8 mouse cellular contexts compared by ENCODE assay signal in genomic region chr2:119675831-119676230, GRCm38 (mm10). TPM values are rescaled to one million over a fixed set of nuclear protein-coding genes. Genes with fewer than 3 reads are reported as not detected.
A peak's percentile ranks its signal among the peaks of the same experiment; 100 is the strongest.
DNase-seq lines count a peak whose midpoint lies in the region; ATAC-seq and TF ChIP-seq lines count a peak whose summit lies in the region.

No protein-coding gene starts in this region.

- H3K9me3 ChIP-seq in forebrain, embryonic 11.5 days (ENCODE audit: control insufficient read depth, low read length), result no peaks in the 10 kb centered on the region
- H3K9me3 ChIP-seq in liver, embryonic 14.5 days (ENCODE audit: control insufficient read depth, low read length), result no peaks in the 10 kb centered on the region

- no peak for TF ChIP-seq EP300 in liver, embryonic 14.5 days (IDR thresholded peaks at IDR 0.05; ENCODE audit: low read depth)

- H3K9ac ChIP-seq in forebrain, embryonic 11.5 days (ENCODE audit: low read length), result peak overlapping the region; percentile 96
- peak overlapping the region; percentile 96 for H3K9ac ChIP-seq in liver, embryonic 14.5 days (replicated peaks)

- ATAC-seq in forebrain, embryonic 11.5 days (replicated peaks; ENCODE audit: low FRiP score), result no peak
- no peak for ATAC-seq in liver, embryonic 14.5 days (ENCODE audit: insufficient read depth)

- no peak for TF ChIP-seq CTCF in gastrocnemius, adult 2 months (IDR thresholded peaks at IDR 0.05)
- TF ChIP-seq CTCF in liver, embryonic 14.5 days (IDR thresholded peaks at IDR 0.05; ENCODE audit: low read depth), result no peak

- intact Hi-C loops in gastrocnemius, adult 2 months (cut with DNase I), result loop anchor here (5.0 kb wide), 1 partner anchor 129 kb away; the partner anchor contains the start of genes Chp1 and Exd1
- intact Hi-C loops in gastrocnemius, postnatal 36 days (cut with DNase I), result no loop called here

- DNase-seq in gastrocnemius, adult 2 months, result no peak
- DNase-seq in gastrocnemius, postnatal 36 days, result no peak
- DNase-seq in A20 (ENCODE audit: low read depth, low spot score), result peak; percentile 39
- no peak for DNase-seq in forebrain, embryonic 11.5 days (ENCODE audit: low spot score)
- no peak for DNase-seq in liver, embryonic 14.5 days (ENCODE audit: low read depth in 3 of 3, low spot score in 3 of 3)
- DNase-seq in frontal cortex, postnatal 36 days (ENCODE audit: low spot score in 2 of 2), result no peak
- DNase-seq in frontal cortex, adult 2 months (ENCODE audit: extremely low spot score in 1 of 2, low spot score in 1 of 2), result no peak
- DNase-seq in ovary, postnatal 10 days (ENCODE audit: low spot score), result no peak

- no peaks in the 10 kb centered on the region for H3K27me3 ChIP-seq in forebrain, embryonic 11.5 days (ENCODE audit: control insufficient read depth, insufficient read depth, low read length)
- no peaks in the 10 kb centered on the region; the same call in 1 of the 2 replicates for H3K27me3 ChIP-seq in liver, embryonic 14.5 days (ENCODE audit: control insufficient read depth, insufficient read depth, low read length)

- H3K4me2 ChIP-seq in forebrain, embryonic 11.5 days (ENCODE audit: low read depth, low read length, severe bottlenecking), result peak overlapping the region; percentile 65
- peak overlapping the region; percentile 92 for H3K4me2 ChIP-seq in liver, embryonic 14.5 days (ENCODE audit: low read depth)

- no peaks in the 10 kb centered on the region for H3K36me3 ChIP-seq in forebrain, embryonic 11.5 days (ENCODE audit: control insufficient read depth, insufficient read depth, low read length)
- no peaks in the 10 kb centered on the region for H3K36me3 ChIP-seq in liver, embryonic 14.5 days (replicated peaks; ENCODE audit: control insufficient read depth, insufficient read depth, low read depth)

- peak overlapping the region; percentile 90; the same call in 1 of the 2 replicates for H3K27ac ChIP-seq in gastrocnemius, adult 2 months
- H3K27ac ChIP-seq in forebrain, embryonic 11.5 days (ENCODE audit: low read depth, low read length), result no peak overlapping the region
- H3K27ac ChIP-seq in liver, embryonic 14.5 days, result peak overlapping the region; percentile 30

- no peaks in the 10 kb centered on the region for H3K4me1 ChIP-seq in forebrain, embryonic 11.5 days (replicated peaks; ENCODE audit: control insufficient read depth, insufficient read depth, low read length)
- peaks cover 3 to 7% of the 10 kb centered on the region in 2 experiments; a peak in 3 of 4 replicates for H3K4me1 ChIP-seq in liver, embryonic 14.5 days (replicated peaks; ENCODE audit: control insufficient read depth in 2 of 2, insufficient read depth in 2 of 2, low read length in 1 of 2)

- H3K4me3 ChIP-seq in gastrocnemius, adult 2 months, result peak overlapping the region; percentile 99
- H3K4me3 ChIP-seq in forebrain, embryonic 11.5 days (ENCODE audit: low read depth, low read length), result peak overlapping the region; percentile 99
- peak overlapping the region; percentile 93 to 99 for H3K4me3 ChIP-seq in liver, embryonic 14.5 days (ENCODE audit: insufficient read depth in 1 of 2, low read depth in 2 of 2, low read length in 2 of 2)

- 13% methylated on average over 5 of the region's 5 CpGs for WGBS in forebrain, embryonic 11.5 days
- 2% methylated on average over 5 of the region's 5 CpGs for WGBS in liver, embryonic 14.5 days (ENCODE audit: insufficient replicate concordance)

RNA-seq across cellular contexts. Expression of gene Rtf1, which starts 1.0 kb away (rescaled TPM):
- total RNA-seq in gastrocnemius, adult 2 months (2021), result 10 to 100 TPM; 25.3 to 27.2 TPM
- total RNA-seq in gastrocnemius, postnatal 36 days (2021), result 10 to 100 TPM; 20.4 to 21.7 TPM
- 32.1 and 39.5 TPM in 2 replicates for polyA plus RNA-seq in forebrain, embryonic 11.5 days (2014; fragmentation: Nextera tagmentation; extraction: Ambion mirVana)
- polyA plus RNA-seq in liver, embryonic 14.5 days (2012; rRNA removed), result 6.1 and 7.9 TPM in 2 replicates
- 6.6 and 9.0 TPM in 2 replicates for polyA plus RNA-seq in liver, embryonic 14.5 days (2014; fragmentation: Nextera tagmentation; extraction: Ambion mirVana)
- polyA plus RNA-seq in frontal cortex, adult 2 months (2012; rRNA removed), result 41.0 and 41.8 TPM in 2 replicates

RNA-seq across cellular contexts. Expression of gene Ndufaf1, which starts 13.2 kb away (rescaled TPM):
- 10 to 100 TPM; 36.7 to 62.7 TPM for total RNA-seq in gastrocnemius, adult 2 months (2021)
- 10 to 100 TPM; 42.4 to 46.2 TPM for total RNA-seq in gastrocnemius, postnatal 36 days (2021)
- 37.7 and 39.5 TPM in 2 replicates for polyA plus RNA-seq in forebrain, embryonic 11.5 days (2014; fragmentation: Nextera tagmentation; extraction: Ambion mirVana)
- polyA plus RNA-seq in liver, embryonic 14.5 days (2012; rRNA removed), result 7.1 and 11.7 TPM in 2 replicates
- polyA plus RNA-seq in liver, embryonic 14.5 days (2014; fragmentation: Nextera tagmentation; extraction: Ambion mirVana), result 28.5 and 30.2 TPM in 2 replicates
- 20.8 and 21.7 TPM in 2 replicates for polyA plus RNA-seq in frontal cortex, adult 2 months (2012; rRNA removed)

RNA-seq across cellular contexts. Expression of gene Oip5, which starts 57.6 kb away (rescaled TPM):
- total RNA-seq in gastrocnemius, adult 2 months (2021), result not detected
- under 1 TPM; 0.27 to 0.41 TPM for total RNA-seq in gastrocnemius, postnatal 36 days (2021)
- polyA plus RNA-seq in forebrain, embryonic 11.5 days (2014; fragmentation: Nextera tagmentation; extraction: Ambion mirVana), result 34.9 and 36.7 TPM in 2 replicates
- polyA plus RNA-seq in liver, embryonic 14.5 days (2012; rRNA removed), result 22.6 and 23.9 TPM in 2 replicates
- polyA plus RNA-seq in liver, embryonic 14.5 days (2014; fragmentation: Nextera tagmentation; extraction: Ambion mirVana), result 30.1 and 37.8 TPM in 2 replicates
- polyA plus RNA-seq in frontal cortex, adult 2 months (2012; rRNA removed), result 1.4 and 1.7 TPM in 2 replicates

RNA-seq across cellular contexts. Expression of gene Nusap1, which starts 57.7 kb away (rescaled TPM):
- total RNA-seq in gastrocnemius, adult 2 months (2021), result under 1 TPM; 0.11 to 0.28 TPM
- under 1 TPM; 0.54 to 0.67 TPM for total RNA-seq in gastrocnemius, postnatal 36 days (2021)
- 120 and 131 TPM in 2 replicates for polyA plus RNA-seq in forebrain, embryonic 11.5 days (2014; fragmentation: Nextera tagmentation; extraction: Ambion mirVana)
- polyA plus RNA-seq in liver, embryonic 14.5 days (2012; rRNA removed), result 24.3 and 45.1 TPM in 2 replicates
- 88.3 and 88.4 TPM in 2 replicates for polyA plus RNA-seq in liver, embryonic 14.5 days (2014; fragmentation: Nextera tagmentation; extraction: Ambion mirVana)
- polyA plus RNA-seq in frontal cortex, adult 2 months (2012; rRNA removed), result 0.76 and 0.86 TPM in 2 replicates
